Mouse (Mus musculus) liver, postnatal 0 days (tissue): ENCODE results near the gene Pepd. TPM values are rescaled to one million over a fixed set of nuclear protein-coding genes. Genes with fewer than 3 reads are reported as not detected.

Experiments used
- ATAC-seq: fragments of 200-750 bp; cut with Nextera tagmentation; 2 replicates; pipeline ENCODE4 v1.8.0; 2017; ENCODE audit warnings: mild to moderate bottlenecking, moderate library complexity
- DNase-seq: peaks from one replicate; pipeline ENCODE4 v3.0.0-alpha.2; 2016
- H3K27ac ChIP-seq: fragments of 300-500 bp; sonication (generic); 2 replicates; pipeline ENCODE4 v1.5.1; 2014; ENCODE audit warnings: antibody characterized with exemption, moderate library complexity, mild to moderate bottlenecking, low read depth
- H3K27me3 ChIP-seq: fragments of 300-500 bp; sonication (generic); 2 replicates; pipeline ENCODE4 v1.6.1; 2014; ENCODE audit warnings: low read length, control low read depth, mixed read lengths; ENCODE audit not compliant: insufficient read depth
- H3K36me3 ChIP-seq: fragments of 300-500 bp; sonication (generic); replicated peaks from 2 replicates; pipeline ENCODE4 v1.6.1; 2014; ENCODE audit warnings: mild to moderate bottlenecking, control low read depth, low read length, moderate library complexity, mixed read lengths; ENCODE audit not compliant: insufficient read depth
- H3K4me1 ChIP-seq: fragments of 300-500 bp; sonication (generic); 2 replicates; pipeline ENCODE4 v1.6.1; 2014; ENCODE audit warnings: antibody characterized with exemption, mild to moderate bottlenecking, control low read depth; ENCODE audit not compliant: insufficient read depth
- H3K4me2 ChIP-seq: fragments of 300-500 bp; sonication (generic); 2 replicates; pipeline ENCODE4 v1.6.1; 2014; ENCODE audit warnings: low read depth, mild to moderate bottlenecking, low read length, moderate library complexity, mixed read lengths
- H3K4me3 ChIP-seq: fragments of 300-500 bp; sonication (generic); 2 replicates; pipeline ENCODE4 v1.5.1; 2014; ENCODE audit warnings: low read depth, low read length
- H3K9ac ChIP-seq: fragments of 300-500 bp; sonication (generic); replicated peaks from 2 replicates; pipeline ENCODE4 v1.6.1; 2014; ENCODE audit warnings: mild to moderate bottlenecking, moderate library complexity
- H3K9me3 ChIP-seq: fragments of 300-500 bp; sonication (generic); 2 replicates; pipeline ENCODE4 v1.6.1; 2016; ENCODE audit warnings: mild to moderate bottlenecking, control low read depth, low read length, mixed read lengths
- CTCF ChIP-seq: sonication (generic); IDR thresholded peaks from 2 replicates; pipeline ENCODE4 v1.5.1; 2016; ENCODE audit warnings: antibody characterized with exemption, low read depth
- EP300 ChIP-seq: IDR thresholded peaks from 2 replicates; pipeline ENCODE4 v1.6.1; 2016; ENCODE audit warnings: antibody characterized with exemption, low read depth, mild to moderate bottlenecking
- WGBS: fragments of 180-500 bp; shearing (Covaris S2); extraction: QIAGEN DNeasy Blood & Tissue Kit; methylation state at CpG from one replicate; pipeline ENCODE4 v1.1.7; 2014; ENCODE audit not compliant: insufficient replicate concordance; 5-methylcytosine and 5-hydroxymethylcytosine counted together
- polyA plus RNA-seq: library from polyadenylated mRNA; unstranded; fragments of >200 nt; fragmentation: Nextera tagmentation; extraction: Ambion mirVana; gene quantifications from 2 replicates; pipeline ENCODE4 v1.2.1, GENCODE M21; 2015

Gene Pepd
- polyA plus RNA-seq, 1 experiment from 2014 or later, result 30.2 TPM

GRCm38 (mm10) chr7:35026276-35026630 is 114.1 kb downstream of the Pepd start:
- H3K9me3 ChIP-seq, result no peaks in the 10 kb centered on the region
- H3K27me3 ChIP-seq, result no peaks in the 10 kb centered on the region
- DNase-seq (no peak), ATAC-seq (no peak)
- no peak overlapping the region for H3K27ac ChIP-seq
- no peak overlapping the region for H3K4me2 ChIP-seq
- H3K4me1 ChIP-seq, result peaks cover 10% of the 10 kb centered on the region
- 69% methylated on average over 4 of the region's 4 CpGs for WGBS
- H3K4me3 ChIP-seq, result no peak overlapping the region
- no peaks in the 10 kb centered on the region; the same call in 1 of the 2 replicates for H3K36me3 ChIP-seq
- no peak overlapping the region for H3K9ac ChIP-seq
- TF ChIP-seq EP300 (no peak), CTCF (no peak)

- Histone ChIP-seq H3K36me3 (no peaks in the 10 kb centered on the region; the same call in 1 of the 2 replicates), H3K4me3 (no peak overlapping the region), H3K4me2 (no peak overlapping the region), H3K4me1 (peaks cover 10% of the 10 kb centered on the region), H3K9me3 (no peaks in the 10 kb centered on the region), H3K27ac (no peak overlapping the region; the same call in 1 of the 2 replicates), H3K27me3 (no peaks in the 10 kb centered on the region), H3K9ac (no peak overlapping the region)
- ATAC-seq (peak; percentile 51), DNase-seq (peak; percentile 52)
- WGBS, result 45% methylated on average over 3 of the region's 3 CpGs
- TF ChIP-seq EP300 (no peak), CTCF (peak; percentile 66)
Observed at GRCm38 (mm10) chr7:35026838-35027291, 114.7 kb downstream of the Pepd start.

GRCm38 (mm10) chr7:35027801-35028420 is 115.7 kb downstream of the Pepd start:
- Histone ChIP-seq H3K4me3 (no peak overlapping the region), H3K27ac (0 out of 2 replicates have a peak overlapping the region, but pooled peaks have one; percentile 11), H3K4me2 (no peak overlapping the region), H3K27me3 (no peaks in the 10 kb centered on the region), H3K36me3 (0 out of 2 replicates have a peak, but pooled peaks cover 3% of the 10 kb centered on the region), H3K9ac (no peak overlapping the region), H3K4me1 (peaks cover 10% of the 10 kb centered on the region), H3K9me3 (no peaks in the 10 kb centered on the region)
- TF ChIP-seq CTCF (no peak), EP300 (no peak)
- DNase-seq (no peak), ATAC-seq (no peak)
- 78% methylated on average over 9 of the region's 9 CpGs for WGBS

- Histone ChIP-seq H3K36me3 (0 out of 2 replicates have a peak, but pooled peaks cover 5% of the 10 kb centered on the region), H3K27me3 (no peaks in the 10 kb centered on the region), H3K4me2 (no peak overlapping the region), H3K9me3 (no peaks in the 10 kb centered on the region), H3K9ac (no peak overlapping the region), H3K27ac (0 out of 2 replicates have a peak overlapping the region, but pooled peaks have one; percentile 11), H3K4me1 (peaks cover 10% of the 10 kb centered on the region), H3K4me3 (no peak overlapping the region)
- DNase-seq (no peak), ATAC-seq (no peak)
- TF ChIP-seq CTCF, result no peak
- TF ChIP-seq EP300, result no peak
- 50% methylated on average over 16 of the region's 16 CpGs for WGBS
Observed at GRCm38 (mm10) chr7:35028559-35028958, 116.4 kb downstream of the Pepd start.

- Histone ChIP-seq H3K4me2 (no peak overlapping the region), H3K4me3 (no peak overlapping the region), H3K9ac (no peak overlapping the region), H3K27ac (no peak overlapping the region), H3K36me3 (peaks cover 8% of the 10 kb centered on the region; the same call in 1 of the 2 replicates), H3K27me3 (no peaks in the 10 kb centered on the region), H3K4me1 (peaks cover 10% of the 10 kb centered on the region), H3K9me3 (no peaks in the 10 kb centered on the region)
- DNase-seq (no peak), ATAC-seq (no peak)
- TF ChIP-seq CTCF (no peak), EP300 (no peak)
- 59% methylated on average over 5 of the region's 5 CpGs for WGBS
Observed at GRCm38 (mm10) chr7:35029228-35029627, 117.0 kb downstream of the Pepd start.

- 81% methylated on average over 3 of the region's 3 CpGs for WGBS
- Histone ChIP-seq H3K9me3 (no peaks in the 10 kb centered on the region), H3K4me1 (peaks cover 10% of the 10 kb centered on the region), H3K27ac (no peak overlapping the region), H3K4me2 (no peak overlapping the region), H3K4me3 (no peak overlapping the region), H3K27me3 (no peaks in the 10 kb centered on the region), H3K36me3 (peaks cover 8% of the 10 kb centered on the region; the same call in 1 of the 2 replicates), H3K9ac (no peak overlapping the region)
- no peak for DNase-seq
- ATAC-seq, result no peak
- TF ChIP-seq CTCF (no peak), EP300 (no peak)
Observed at GRCm38 (mm10) chr7:35029648-35030047, 117.5 kb downstream of the Pepd start.
